30 mouse cellular contexts compared by ENCODE assay signal in genomic region chr9:114069372-114069771, GRCm38 (mm10). TPM values are rescaled to one million over a fixed set of nuclear protein-coding genes. Genes with fewer than 3 reads are reported as not detected.
DNase-seq lines count a peak whose midpoint lies in the region; ATAC-seq lines count a peak whose summit lies in the region.
"Had no signal": no experiment of that assay in that cellular context is flagged by ENCODE, and none has a peak within 500 bp of the region (broad histone marks: within the 10 kb centered on the region; RNA-seq: fewer than 3 reads in every experiment).

No protein-coding gene starts in this region.

- no peaks in the 10 kb centered on the region for H3K27me3 ChIP-seq in intestine, embryonic 14.5 days (replicated peaks; ENCODE audit: control insufficient read depth, insufficient read depth, low read length)
- no peaks in the 10 kb centered on the region for H3K27me3 ChIP-seq in heart, embryonic 11.5 days (ENCODE audit: control insufficient read depth, insufficient read depth, low read length)
- H3K27me3 ChIP-seq: embryonic facial prominence, embryonic 12.5 days; hindbrain, embryonic 13.5 days; limb, embryonic 12.5 days; liver, embryonic 13.5 days; midbrain, embryonic 13.5 days had no signal

- peak; percentile 55 for ATAC-seq in intestine, embryonic 14.5 days (replicated peaks; ENCODE audit: low FRiP score, low TSS enrichment, low read depth)
- ATAC-seq in heart, embryonic 11.5 days (replicated peaks; ENCODE audit: insufficient number of reproducible peaks, low FRiP score, low TSS enrichment), result no peak
- ATAC-seq: midbrain, embryonic 13.5 days had no signal

- H3K9ac ChIP-seq in intestine, embryonic 14.5 days (ENCODE audit: low read length), result no peak overlapping the region
- no peak overlapping the region for H3K9ac ChIP-seq in heart, embryonic 11.5 days (ENCODE audit: low read depth, low read length)
- H3K9ac ChIP-seq: embryonic facial prominence, embryonic 12.5 days; heart, embryonic 12.5 days; hindbrain, embryonic 13.5 days; limb, embryonic 12.5 days; liver, embryonic 13.5 days; midbrain, embryonic 13.5 days had no signal

- no peak overlapping the region for H3K4me3 ChIP-seq in intestine, embryonic 14.5 days (ENCODE audit: low read depth, low read length)
- H3K4me3 ChIP-seq in heart, embryonic 11.5 days (ENCODE audit: low read depth, low read length), result no peak overlapping the region
- H3K4me3 ChIP-seq: embryonic facial prominence, embryonic 12.5 days; forebrain, embryonic 10.5 days; heart, embryonic 12.5 days; hindbrain, embryonic 13.5 days; limb, embryonic 12.5 days; liver, embryonic 13.5 days; midbrain, embryonic 13.5 days had no signal

- intact Hi-C loops in left cerebral cortex, postnatal 14 days (cut with DNase I), result no loop called here

- no peaks in the 10 kb centered on the region for H3K4me1 ChIP-seq in intestine, embryonic 14.5 days (replicated peaks; ENCODE audit: control insufficient read depth, insufficient read depth, low read length)
- no peaks in the 10 kb centered on the region for H3K4me1 ChIP-seq in heart, embryonic 11.5 days (ENCODE audit: control insufficient read depth, insufficient read depth, low read length)
- H3K4me1 ChIP-seq: embryonic facial prominence, embryonic 12.5 days; forebrain, embryonic 10.5 days; heart, embryonic 12.5 days; hindbrain, embryonic 13.5 days; limb, embryonic 12.5 days; liver, embryonic 13.5 days; midbrain, embryonic 13.5 days had no signal

- H3K9me3 ChIP-seq in intestine, embryonic 14.5 days (ENCODE audit: control insufficient read depth, low read length), result no peaks in the 10 kb centered on the region
- no peaks in the 10 kb centered on the region for H3K9me3 ChIP-seq in heart, embryonic 11.5 days (replicated peaks; ENCODE audit: control insufficient read depth, low read length)
- H3K9me3 ChIP-seq: embryonic facial prominence, embryonic 12.5 days; forebrain, embryonic 10.5 days; heart, embryonic 12.5 days; hindbrain, embryonic 13.5 days; limb, embryonic 12.5 days; liver, embryonic 13.5 days; midbrain, embryonic 13.5 days had no signal

- no peaks in the 10 kb centered on the region for H3K36me3 ChIP-seq in intestine, embryonic 14.5 days (ENCODE audit: control insufficient read depth, insufficient read depth, low read length)
- H3K36me3 ChIP-seq in heart, embryonic 11.5 days (ENCODE audit: control insufficient read depth, insufficient read depth, low read length), result no peaks in the 10 kb centered on the region
- H3K36me3 ChIP-seq: embryonic facial prominence, embryonic 12.5 days; forebrain, embryonic 10.5 days; heart, embryonic 12.5 days; hindbrain, embryonic 13.5 days; limb, embryonic 12.5 days; liver, embryonic 13.5 days; midbrain, embryonic 13.5 days had no signal

- peak; percentile 4 for DNase-seq in kidney, adult 18-20 months
- DNase-seq in kidney, postnatal 10 days, result no peak
- DNase-seq in intestine, embryonic 14.5 days (ENCODE audit: low spot score), result no peak
- DNase-seq in kidney, adult 9 months, result peak; percentile 52
- peak; percentile 8 to 50 for DNase-seq in kidney, postnatal 25 days
- DNase-seq in left cerebral cortex, postnatal 14 days (ENCODE audit: low spot score in 2 of 2), result no peak
- DNase-seq in spleen, postnatal 10 days (ENCODE audit: low spot score in 2 of 2), result no peak
- DNase-seq: adrenal gland, postnatal 25 days; cerebellum, adult 11-12 months; cerebellum, adult 9-11 months; embryo, embryonic 11 days; gastrocnemius, postnatal 14 days; heart, adult 11 months; heart, postnatal 4 days; liver, embryonic 13.5 days; lung, adult 2 months; lung, postnatal 10 days; retina, postnatal 1 day; right cerebral cortex, postnatal 25 days; thymus, postnatal 25 days had no signal

- no peak overlapping the region for H3K27ac ChIP-seq in intestine, embryonic 14.5 days (ENCODE audit: low read depth)
- no peak overlapping the region for H3K27ac ChIP-seq in heart, embryonic 11.5 days (ENCODE audit: low read depth, low read length)
- H3K27ac ChIP-seq: embryonic facial prominence, embryonic 12.5 days; forebrain, embryonic 10.5 days; hindbrain, embryonic 13.5 days; limb, embryonic 12.5 days; liver, embryonic 13.5 days; macrophage; midbrain, embryonic 13.5 days had no signal

- no peak overlapping the region for H3K4me2 ChIP-seq in intestine, embryonic 14.5 days (ENCODE audit: low read length)
- H3K4me2 ChIP-seq in heart, embryonic 11.5 days, result no peak overlapping the region
- H3K4me2 ChIP-seq: embryonic facial prominence, embryonic 12.5 days; heart, embryonic 12.5 days; hindbrain, embryonic 13.5 days; limb, embryonic 12.5 days; liver, embryonic 13.5 days; midbrain, embryonic 13.5 days had no signal

- WGBS in intestine, embryonic 14.5 days, result 51% methylated on average over 6 of the region's 6 CpGs
- 52% methylated on average over 6 of the region's 6 CpGs for WGBS in heart, embryonic 11.5 days (ENCODE audit: insufficient replicate concordance)

RNA-seq across cellular contexts. Expression of gene Susd5, which starts 12.4 kb away (rescaled TPM):
- polyA plus RNA-seq in intestine, embryonic 14.5 days (2014; fragmentation: Nextera tagmentation; extraction: Ambion mirVana), result 0.71 and 0.80 TPM in 2 replicates
- 0.07 and 0.19 TPM in 2 replicates for polyA plus RNA-seq in heart, embryonic 11.5 days (2014; fragmentation: Nextera tagmentation; extraction: Ambion mirVana)
- 10 to 100 TPM; 12.7 to 16.9 TPM for total RNA-seq in left cerebral cortex, postnatal 14 days (2021)
- total RNA-seq: megakaryocyte-erythroid progenitor cell, adult 5-6 weeks; MEL had no signal
- polyA plus RNA-seq: liver, embryonic 13.5 days; macrophage had no signal

RNA-seq across cellular contexts. Expression of gene Fbxl2, which starts 23.4 kb away (rescaled TPM):
- polyA plus RNA-seq in intestine, embryonic 14.5 days (2014; fragmentation: Nextera tagmentation; extraction: Ambion mirVana), result 3.4 and 3.7 TPM in 2 replicates
- polyA plus RNA-seq in heart, embryonic 11.5 days (2014; fragmentation: Nextera tagmentation; extraction: Ambion mirVana), result 2.3 and 2.6 TPM in 2 replicates
- total RNA-seq in left cerebral cortex, postnatal 14 days (2021), result 10 to 100 TPM; 50.7 to 56.1 TPM

Comparison
In these comparisons a context has a peak if more than half of its experiments do, and no peak if none do; other contexts are left out.
1. DNase-seq: peak in kidney, adult 18-20 months (single experiment), kidney, adult 9 months (single experiment) and kidney, postnatal 25 days (2 of 2); none in kidney, postnatal 10 days (single experiment), intestine, embryonic 14.5 days (single experiment), left cerebral cortex, postnatal 14 days (0 of 2) and spleen, postnatal 10 days (0 of 2).